Comparison of ENCODE assay signal across 13 mouse cellular contexts in genomic region chr9:97525563-97525962, GRCm38 (mm10).
DNase-seq lines count a peak whose midpoint lies in the region.
"Had no signal": no experiment of that assay in that cellular context is flagged by ENCODE, and none has a peak within 500 bp of the region (broad histone marks: within the 10 kb centered on the region; RNA-seq: fewer than 3 reads in every experiment).

No protein-coding gene starts in this region.

- intact Hi-C loops in left cerebral cortex, postnatal 10 days (cut with DNase I): no loop called here

- DNase-seq in adrenal gland, postnatal 36 days: peak; percentile 6 to 10
- DNase-seq in adrenal gland, postnatal 25 days: no peak
- DNase-seq in left cerebral cortex, adult 18-20 months (ENCODE audit: low spot score in 2 of 2): peak; percentile 26 to 48
- DNase-seq in left cerebral cortex, postnatal 10 days (ENCODE audit: extremely low spot score in 1 of 2, low spot score in 2 of 2): no peak
- DNase-seq in right cerebral cortex, adult 2 months (ENCODE audit: low spot score in 2 of 2): peak; percentile 21
- no peak for DNase-seq in right cerebral cortex, postnatal 10 days (ENCODE audit: low spot score in 2 of 2)
- DNase-seq in telencephalon, adult 2 months (ENCODE audit: low read depth, low spot score): peak; percentile 32
- DNase-seq: adrenal gland, adult 8-10 months; cerebellum, adult 11-12 months; cerebellum, adult 9-11 months; cerebellum, postnatal 36 days; gastrocnemius, postnatal 14 days; heart, adult 2 months had no signal

Comparison
In these comparisons a context has a peak if more than half of its experiments do, and no peak if none do; other contexts are left out.
1. DNase-seq: peak in adrenal gland, postnatal 36 days (2 of 2), left cerebral cortex, adult 18-20 months (2 of 2), right cerebral cortex, adult 2 months (2 of 2) and telencephalon, adult 2 months (single experiment); none in adrenal gland, postnatal 25 days (single experiment), left cerebral cortex, postnatal 10 days (0 of 2) and right cerebral cortex, postnatal 10 days (0 of 2).